Mouse (Mus musculus) left cerebral cortex, adult 2 months (tissue): ENCODE measurements around the gene Lgals8. TPM values are rescaled to one million over a fixed set of nuclear protein-coding genes. Genes with fewer than 3 reads are reported as not detected.
A peak's percentile ranks its signal among the peaks of the same experiment; 100 is the strongest.
"Not testable (repeated sequence)": the region's sequence is repeated elsewhere in the genome, so short reads cannot be mapped to it uniquely, and the experiment has no call there.

ENCODE experiments used
- DNase-seq, 2 experiments: peaks; one replicate each; pipeline ENCODE4 v3.0.0; 2021 to 2022; ENCODE audit warnings: low spot score in 2 of 2, mixed read lengths in 1 of 2; ENCODE audit errors: extremely low spot score in 1 of 2
- H3K27ac ChIP-seq: fragments of 200-600 bp; 2 replicates; pipeline ENCODE4 v1.8.1; 2022
- H3K4me3 ChIP-seq: fragments of 200-600 bp; 2 replicates; pipeline ENCODE4 v1.8.1; 2022
- CTCF ChIP-seq: fragments of 200-600 bp; IDR thresholded peaks from 2 replicates; pipeline ENCODE4 v1.8.1; 2022; ENCODE audit warnings: antibody characterized with exemption, mild to moderate bottlenecking, moderate library complexity
- intact Hi-C: fragments of 180-260 bp; cut with DNase I; formaldehyde crosslinking; loops from one replicate; pipeline ENCODE4 v1.15.1; 2025
- total RNA-seq, 2 experiments: library from RNA; stranded (reverse); gene quantifications; 2 replicates each; pipeline ENCODE4 v1.2.3; 2021

The Lgals8 gene
- total RNA-seq, 2 experiments from 2014 or later: 32.7 to 37.0 TPM

GRCm38 (mm10) chr13:12485197-12485596, 20.5 kb upstream of the Lgals8 start:
- intact Hi-C loops: no loop called here
- no peak for DNase-seq
- H3K4me3 ChIP-seq: no peak overlapping the region
- no peak for TF ChIP-seq CTCF
- H3K27ac ChIP-seq: no peak overlapping the region

- intact Hi-C loops: no loop called here
Observed at GRCm38 (mm10) chr13:12479802-12480201, 15.1 kb upstream of the Lgals8 start.

GRCm38 (mm10) chr13:12478301-12478700, 13.6 kb upstream of the Lgals8 start:
- no peak overlapping the region for H3K27ac ChIP-seq
- H3K4me3 ChIP-seq: no peak overlapping the region
- no peak for TF ChIP-seq CTCF
- intact Hi-C loops: no loop called here
- no peak for DNase-seq

More at GRCm38 (mm10) chr13:12479802-12480201, 15.1 kb upstream of the Lgals8 start:
- Histone ChIP-seq H3K27ac (no peak overlapping the region), H3K4me3 (no peak overlapping the region)
- no peak for DNase-seq
- TF ChIP-seq CTCF: no peak

- intact Hi-C loops: no loop called here
- Histone ChIP-seq H3K27ac (no peak overlapping the region), H3K4me3 (no peak overlapping the region)
- TF ChIP-seq CTCF: no peak
- no peak for DNase-seq
Observed at GRCm38 (mm10) chr13:12476886-12477285, 12.1 kb upstream of the Lgals8 start.

- Histone ChIP-seq H3K27ac (no peak overlapping the region), H3K4me3 (no peak overlapping the region)
- intact Hi-C loops: no loop called here
- no peak for DNase-seq
- TF ChIP-seq CTCF: no peak
Observed at GRCm38 (mm10) chr13:12475239-12475638, 10.5 kb upstream of the Lgals8 start.

- peak; percentile 98 for TF ChIP-seq CTCF
- Histone ChIP-seq H3K4me3 (no peak overlapping the region), H3K27ac (no peak overlapping the region)
- peak; percentile 72 to 83 for DNase-seq
- intact Hi-C loops: loop anchor here (2.0 to 5.0 kb wide), 2 partner anchors 63 to 207 kb away; no protein-coding TSS in a partner anchor
Observed at GRCm38 (mm10) chr13:12473724-12474378, 9.1 kb upstream of the Lgals8 start.

- H3K4me3 ChIP-seq: no peak overlapping the region
- no peak for DNase-seq
- TF ChIP-seq CTCF: no peak
Observed at GRCm38 (mm10) chr13:12468488-12468887, 3.7 kb upstream of the Lgals8 start.

GRCm38 (mm10) chr13:12464159-12464558, 585 bp downstream of the Lgals8 start:
- H3K4me3 ChIP-seq, H3K27ac ChIP-seq, DNase-seq, intact Hi-C loops: not testable (repeated sequence)

More at GRCm38 (mm10) chr13:12468488-12468887, 3.7 kb upstream of the Lgals8 start:
- H3K27ac ChIP-seq: no peak overlapping the region
- intact Hi-C loops: no loop called here

- DNase-seq: no peak
- no peak for TF ChIP-seq CTCF
- no peak overlapping the region for H3K27ac ChIP-seq
- intact Hi-C loops: no loop called here
- H3K4me3 ChIP-seq: no peak overlapping the region
Observed at GRCm38 (mm10) chr13:12462623-12463022, 2.1 kb downstream of the Lgals8 start.

- no peak for DNase-seq
- intact Hi-C loops: loop anchor here (1.0 kb wide), 1 partner anchor 104 kb away; the partner anchor contains the start of gene Ero1lb
- TF ChIP-seq CTCF: no peak
Observed at GRCm38 (mm10) chr13:12461730-12462119, 3.0 kb downstream of the Lgals8 start.

GRCm38 (mm10) chr13:12460881-12461729, 3.6 kb downstream of the Lgals8 start:
- peak; percentile 86 to 88 for DNase-seq
- Histone ChIP-seq H3K27ac (peak overlapping the region; percentile 91), H3K4me3 (peak overlapping the region; percentile 89)
- intact Hi-C loops: loop anchor here (1.0 kb wide), 1 partner anchor 104 kb away; the partner anchor contains the start of gene Ero1lb
- no peak for TF ChIP-seq CTCF

More at GRCm38 (mm10) chr13:12461730-12462119, 3.0 kb downstream of the Lgals8 start:
- Histone ChIP-seq H3K4me3 (peak overlapping the region; percentile 89), H3K27ac (peak overlapping the region; percentile 91)

GRCm38 (mm10) chr13:12460443-12460842, 4.3 kb downstream of the Lgals8 start:
- intact Hi-C loops: no loop called here
- Histone ChIP-seq H3K4me3 (peak overlapping the region; percentile 89), H3K27ac (peak overlapping the region; percentile 91)
- DNase-seq: peak; percentile 52 to 67
- peak; percentile 12 for TF ChIP-seq CTCF
